28 mouse cellular contexts compared by ENCODE assay signal in genomic region chr17:49111399-49111798, GRCm38 (mm10).
"Had no signal": no experiment of that assay in that cellular context is flagged by ENCODE, and none has a peak within 500 bp of the region (broad histone marks: within the 10 kb centered on the region; RNA-seq: fewer than 3 reads in every experiment).

No protein-coding gene starts in this region.

- H3K4me2 ChIP-seq: embryonic facial prominence, embryonic 12.5 days; embryonic facial prominence, embryonic 13.5 days; embryonic facial prominence, embryonic 15.5 days; forebrain, embryonic 12.5 days; forebrain, embryonic 13.5 days; forebrain, embryonic 15.5 days had no signal

- DNase-seq: cerebellum, adult 18-20 months; cerebellum, adult 2 months; cerebellum, adult 8-10 months; cerebellum, adult 9-10 months; cerebellum, adult 9-11 months; cerebellum, postnatal 10 days; cerebellum, postnatal 14 days; cerebellum, postnatal 25 days; cerebellum, postnatal 36 days; embryo, embryonic 11 days; forebrain, postnatal 0 days; gastrocnemius, postnatal 10 days; gastrocnemius, postnatal 14 days; gastrocnemius, postnatal 25 days; gastrocnemius, postnatal 36 days; heart, adult 18-20 months; heart, adult 2 months had no signal

- ATAC-seq: forebrain, embryonic 13.5 days; forebrain, embryonic 14.5 days; forebrain, embryonic 15.5 days; forebrain, embryonic 16.5 days; forebrain, postnatal 0 days had no signal

- H3K4me1 ChIP-seq: embryonic facial prominence, embryonic 10.5 days; embryonic facial prominence, embryonic 12.5 days; embryonic facial prominence, embryonic 13.5 days; embryonic facial prominence, embryonic 15.5 days; forebrain, embryonic 10.5 days; forebrain, embryonic 12.5 days; forebrain, embryonic 13.5 days; forebrain, embryonic 15.5 days had no signal

- H3K9me3 ChIP-seq: embryonic facial prominence, embryonic 10.5 days; embryonic facial prominence, embryonic 12.5 days; embryonic facial prominence, embryonic 13.5 days; embryonic facial prominence, embryonic 15.5 days; forebrain, embryonic 10.5 days; forebrain, embryonic 12.5 days; forebrain, embryonic 13.5 days; forebrain, embryonic 15.5 days had no signal

- H3K27ac ChIP-seq: embryonic facial prominence, embryonic 10.5 days; embryonic facial prominence, embryonic 12.5 days; embryonic facial prominence, embryonic 13.5 days; embryonic facial prominence, embryonic 15.5 days; forebrain, embryonic 10.5 days; forebrain, embryonic 12.5 days; forebrain, embryonic 13.5 days; forebrain, embryonic 15.5 days; heart, adult 2 months had no signal

- H3K27me3 ChIP-seq: embryonic facial prominence, embryonic 12.5 days; embryonic facial prominence, embryonic 13.5 days; embryonic facial prominence, embryonic 15.5 days; forebrain, embryonic 12.5 days; forebrain, embryonic 13.5 days; forebrain, embryonic 15.5 days had no signal

- H3K4me3 ChIP-seq: embryonic facial prominence, embryonic 10.5 days; embryonic facial prominence, embryonic 12.5 days; embryonic facial prominence, embryonic 13.5 days; embryonic facial prominence, embryonic 15.5 days; erythroblast, embryonic 14.5 days; forebrain, embryonic 10.5 days; forebrain, embryonic 12.5 days; forebrain, embryonic 13.5 days; forebrain, embryonic 15.5 days; heart, adult 2 months had no signal

- H3K9ac ChIP-seq: embryonic facial prominence, embryonic 12.5 days; embryonic facial prominence, embryonic 13.5 days; embryonic facial prominence, embryonic 15.5 days; forebrain, embryonic 12.5 days; forebrain, embryonic 13.5 days; forebrain, embryonic 15.5 days; forebrain, postnatal 0 days had no signal

- H3K36me3 ChIP-seq: embryonic facial prominence, embryonic 10.5 days; embryonic facial prominence, embryonic 12.5 days; embryonic facial prominence, embryonic 13.5 days; embryonic facial prominence, embryonic 15.5 days; forebrain, embryonic 10.5 days; forebrain, embryonic 12.5 days; forebrain, embryonic 15.5 days had no signal
